Mouse (Mus musculus) testis, postnatal 14 days (tissue): ENCODE data around the gene Ankrd40.

Source experiments
- DNase-seq: peaks from one replicate; pipeline ENCODE4 v3.0.0; 2021; ENCODE audit warnings: low spot score

Gene Ankrd40

GRCm38 (mm10) chr11:94323271-94323925, 4.4 kb upstream of the Ankrd40 start:
- no peak for DNase-seq

GRCm38 (mm10) chr11:94324618-94325017, 3.2 kb upstream of the Ankrd40 start:
- DNase-seq, result no peak

- DNase-seq, result no peak
Observed at GRCm38 (mm10) chr11:94326961-94327411, 815 bp upstream of the Ankrd40 start.

GRCm38 (mm10) chr11:94328644-94329025, 834 bp downstream of the Ankrd40 start:
- no peak for DNase-seq

- no peak for DNase-seq
Observed at GRCm38 (mm10) chr11:94329270-94329891, 1.6 kb downstream of the Ankrd40 start.

GRCm38 (mm10) chr11:94330211-94330610, 2.4 kb downstream of the Ankrd40 start:
- no peak for DNase-seq

- DNase-seq, result no peak
Observed at GRCm38 (mm10) chr11:94332726-94333125, 4.9 kb downstream of the Ankrd40 start.

GRCm38 (mm10) chr11:94334386-94334968, 6.7 kb downstream of the Ankrd40 start:
- DNase-seq, result no peak

- DNase-seq, result no peak
Observed at GRCm38 (mm10) chr11:94336551-94336950, 8.8 kb downstream of the Ankrd40 start.

- no peak for DNase-seq
Observed at GRCm38 (mm10) chr11:94338347-94338746, 10.5 kb downstream of the Ankrd40 start.

GRCm38 (mm10) chr11:94339732-94340585, 12.2 kb downstream of the Ankrd40 start:
- no peak for DNase-seq

- no peak for DNase-seq
Observed at GRCm38 (mm10) chr11:94340948-94341933, 13.4 kb downstream of the Ankrd40 start.

- DNase-seq, result no peak
Observed at GRCm38 (mm10) chr11:94342114-94342905, 14.5 kb downstream of the Ankrd40 start.

GRCm38 (mm10) chr11:94343955-94344358, 16.2 kb downstream of the Ankrd40 start:
- no peak for DNase-seq

- no peak for DNase-seq
Observed at GRCm38 (mm10) chr11:94344470-94344869, 16.7 kb downstream of the Ankrd40 start.

GRCm38 (mm10) chr11:94345926-94346325, 18.1 kb downstream of the Ankrd40 start:
- DNase-seq, result no peak

- peak; percentile 35 for DNase-seq
Observed at GRCm38 (mm10) chr11:94346611-94347010, 18.8 kb downstream of the Ankrd40 start.

- DNase-seq, result no peak
Observed at GRCm38 (mm10) chr11:94347063-94347575, 19.3 kb downstream of the Ankrd40 start.

- no peak for DNase-seq
Observed at GRCm38 (mm10) chr11:94349839-94350238, 22.0 kb downstream of the Ankrd40 start.

- DNase-seq, result no peak
Observed at GRCm38 (mm10) chr11:94350337-94350736, 22.5 kb downstream of the Ankrd40 start.
